In genomic region chr3:21895551-21895950, GRCm38 (mm10) we compare ENCODE assay signal across 14 mouse cellular contexts.
A peak's percentile ranks its signal among the peaks of the same experiment; 100 is the strongest.
DNase-seq lines count a peak whose midpoint lies in the region; ATAC-seq and TF ChIP-seq lines count a peak whose summit lies in the region.
"Had no signal": no experiment of that assay in that cellular context is flagged by ENCODE, and none has a peak within 500 bp of the region (broad histone marks: within the 10 kb centered on the region; RNA-seq: fewer than 3 reads in every experiment).

No protein-coding gene starts in this region.

- H3K9ac ChIP-seq in kidney, postnatal 0 days (ENCODE audit: low read depth, low read length): no peak overlapping the region
- H3K9ac ChIP-seq in intestine, embryonic 15.5 days: no peak overlapping the region
- no peak overlapping the region for H3K9ac ChIP-seq in lung, postnatal 0 days (replicated peaks; ENCODE audit: low read depth)
- H3K9ac ChIP-seq in stomach, embryonic 16.5 days (ENCODE audit: low read length): no peak overlapping the region
- H3K9ac ChIP-seq: forebrain, embryonic 12.5 days; liver, embryonic 13.5 days had no signal

- peak; percentile 74 for DNase-seq in kidney, postnatal 0 days (ENCODE audit: low spot score)
- DNase-seq in kidney, adult 18-20 months: no peak
- peak; percentile 43 for DNase-seq in lung, postnatal 0 days (ENCODE audit: low spot score)
- DNase-seq in cerebellum, adult 18-20 months: no peak
- DNase-seq in frontal cortex, postnatal 10 days (ENCODE audit: low spot score in 2 of 2): no peak
- DNase-seq: B cell, adult 2 months; cerebellum, adult 9-11 months; heart, adult 11 months; liver, embryonic 13.5 days had no signal

- ATAC-seq in kidney, postnatal 0 days (replicated peaks; ENCODE audit: low FRiP score, low read depth): peak; percentile 96
- peak; percentile 88 for ATAC-seq in intestine, embryonic 15.5 days
- ATAC-seq in lung, postnatal 0 days: peak; percentile 84
- ATAC-seq in stomach, embryonic 16.5 days (ENCODE audit: insufficient read depth, low FRiP score): peak; percentile 87; the same call in 1 of the 2 replicates
- ATAC-seq: hindbrain, embryonic 16.5 days had no signal

- H3K4me1 ChIP-seq in kidney, postnatal 0 days (replicated peaks; ENCODE audit: insufficient read depth, low read length): peaks cover 4% of the 10 kb centered on the region; the same call in 1 of the 2 replicates
- no peaks in the 10 kb centered on the region for H3K4me1 ChIP-seq in intestine, embryonic 15.5 days (replicated peaks)
- H3K4me1 ChIP-seq in lung, postnatal 0 days (ENCODE audit: insufficient read depth, low read depth, low read length): no peaks in the 10 kb centered on the region
- no peaks in the 10 kb centered on the region for H3K4me1 ChIP-seq in stomach, embryonic 16.5 days (ENCODE audit: control insufficient read depth, insufficient read depth, low read length)
- H3K4me1 ChIP-seq: liver, embryonic 13.5 days had no signal

- no peak for TF ChIP-seq EP300 in lung, postnatal 0 days (IDR thresholded peaks at IDR 0.05)

- no peak overlapping the region for H3K4me3 ChIP-seq in kidney, postnatal 0 days (replicated peaks; ENCODE audit: low read depth, low read length)
- H3K4me3 ChIP-seq in intestine, embryonic 15.5 days (replicated peaks): no peak overlapping the region
- H3K4me3 ChIP-seq in lung, postnatal 0 days (ENCODE audit: low read depth, low read length): no peak overlapping the region
- no peak overlapping the region for H3K4me3 ChIP-seq in stomach, embryonic 16.5 days (replicated peaks; ENCODE audit: low read length)
- H3K4me3 ChIP-seq: forebrain, embryonic 12.5 days; liver, embryonic 13.5 days had no signal

- no peak overlapping the region for H3K27ac ChIP-seq in kidney, postnatal 0 days
- H3K27ac ChIP-seq in intestine, embryonic 15.5 days: no peak overlapping the region
- H3K27ac ChIP-seq in lung, postnatal 0 days (ENCODE audit: low read length): no peak overlapping the region
- H3K27ac ChIP-seq in stomach, embryonic 16.5 days (ENCODE audit: low read length): no peak overlapping the region
- H3K27ac ChIP-seq: forebrain, embryonic 12.5 days; liver, embryonic 13.5 days had no signal

- WGBS in kidney, postnatal 0 days: 44% methylated on average over 2 of the region's 2 CpGs
- 73% methylated on average over 2 of the region's 2 CpGs for WGBS in intestine, embryonic 15.5 days
- 58% methylated on average over 2 of the region's 2 CpGs for WGBS in lung, postnatal 0 days
- WGBS in stomach, embryonic 16.5 days: 58% methylated on average over 2 of the region's 2 CpGs

- H3K4me2 ChIP-seq in kidney, postnatal 0 days (ENCODE audit: low read length): no peak overlapping the region
- no peak overlapping the region for H3K4me2 ChIP-seq in intestine, embryonic 15.5 days (replicated peaks)
- no peak overlapping the region for H3K4me2 ChIP-seq in lung, postnatal 0 days (replicated peaks; ENCODE audit: low read depth, low read length)
- H3K4me2 ChIP-seq in stomach, embryonic 16.5 days (ENCODE audit: low read depth, low read length): no peak overlapping the region
- H3K4me2 ChIP-seq: forebrain, embryonic 12.5 days; liver, embryonic 13.5 days; midbrain, embryonic 11.5 days had no signal

- no peaks in the 10 kb centered on the region for H3K27me3 ChIP-seq in kidney, postnatal 0 days (ENCODE audit: insufficient read depth, low read length)
- no peaks in the 10 kb centered on the region for H3K27me3 ChIP-seq in intestine, embryonic 15.5 days (replicated peaks)
- no peaks in the 10 kb centered on the region for H3K27me3 ChIP-seq in lung, postnatal 0 days (replicated peaks; ENCODE audit: insufficient read depth, low read length)
- no peaks in the 10 kb centered on the region for H3K27me3 ChIP-seq in stomach, embryonic 16.5 days (ENCODE audit: control insufficient read depth, insufficient read depth, low read length)
- H3K27me3 ChIP-seq: forebrain, embryonic 12.5 days; liver, embryonic 13.5 days had no signal

- H3K36me3 ChIP-seq in kidney, postnatal 0 days (ENCODE audit: insufficient read depth, low read length): no peaks in the 10 kb centered on the region
- no peaks in the 10 kb centered on the region for H3K36me3 ChIP-seq in intestine, embryonic 15.5 days
- no peaks in the 10 kb centered on the region for H3K36me3 ChIP-seq in lung, postnatal 0 days (ENCODE audit: insufficient read depth, low read length)
- no peaks in the 10 kb centered on the region for H3K36me3 ChIP-seq in stomach, embryonic 16.5 days (ENCODE audit: control insufficient read depth, insufficient read depth, low read length)
- H3K36me3 ChIP-seq: forebrain, embryonic 12.5 days; liver, embryonic 13.5 days had no signal

- H3K9me3 ChIP-seq in kidney, postnatal 0 days (replicated peaks; ENCODE audit: low read length): no peaks in the 10 kb centered on the region
- H3K9me3 ChIP-seq in intestine, embryonic 15.5 days: no peaks in the 10 kb centered on the region
- H3K9me3 ChIP-seq in lung, postnatal 0 days (ENCODE audit: low read length): no peaks in the 10 kb centered on the region
- no peaks in the 10 kb centered on the region for H3K9me3 ChIP-seq in stomach, embryonic 16.5 days (replicated peaks; ENCODE audit: control insufficient read depth, low read length)
- H3K9me3 ChIP-seq: forebrain, embryonic 12.5 days; liver, embryonic 13.5 days had no signal

- no peak for TF ChIP-seq CTCF in kidney, postnatal 0 days (IDR thresholded peaks at IDR 0.05; ENCODE audit: low read depth)
- no peak for TF ChIP-seq CTCF in lung, postnatal 0 days (IDR thresholded peaks at IDR 0.05)

Comparison
In these comparisons a context has a peak if more than half of its experiments do, and no peak if none do; other contexts are left out.
1. DNase-seq: peak in kidney, postnatal 0 days (single experiment) and lung, postnatal 0 days (single experiment); none in kidney, adult 18-20 months (single experiment), cerebellum, adult 18-20 months (0 of 2) and frontal cortex, postnatal 10 days (0 of 2).
2. Peak in every context shown above with its lines, with median percentiles within 50 percentile points of each other: ATAC-seq.